Mouse (Mus musculus): ENCODE data around the gene Dscam.
A peak's percentile ranks its signal among the peaks of the same experiment; 100 is the strongest.

Gene Dscam

DNA sequence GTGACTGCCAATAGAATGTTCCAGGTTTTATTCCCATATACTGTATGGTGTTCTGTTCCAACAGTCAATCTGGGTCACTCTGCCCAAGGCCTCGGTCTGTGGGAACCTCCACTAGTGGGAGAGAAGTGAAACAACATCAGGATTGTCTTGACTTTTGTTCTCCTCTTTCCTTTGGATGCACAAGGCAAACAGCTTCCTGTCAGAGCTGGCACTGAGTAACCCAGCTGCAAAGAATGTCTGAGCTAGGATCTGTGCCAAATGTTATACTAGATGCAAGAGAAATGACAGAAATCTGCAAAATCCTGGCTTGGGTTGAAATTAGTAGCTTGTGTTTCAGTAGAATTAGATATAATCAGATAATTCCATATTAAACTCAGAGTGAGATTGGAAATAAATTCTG, 282.5 kb downstream of the Dscam start:
- peak; percentile 69 for DNase-seq (ENCODE audit: low read depth, low spot score)

DNA sequence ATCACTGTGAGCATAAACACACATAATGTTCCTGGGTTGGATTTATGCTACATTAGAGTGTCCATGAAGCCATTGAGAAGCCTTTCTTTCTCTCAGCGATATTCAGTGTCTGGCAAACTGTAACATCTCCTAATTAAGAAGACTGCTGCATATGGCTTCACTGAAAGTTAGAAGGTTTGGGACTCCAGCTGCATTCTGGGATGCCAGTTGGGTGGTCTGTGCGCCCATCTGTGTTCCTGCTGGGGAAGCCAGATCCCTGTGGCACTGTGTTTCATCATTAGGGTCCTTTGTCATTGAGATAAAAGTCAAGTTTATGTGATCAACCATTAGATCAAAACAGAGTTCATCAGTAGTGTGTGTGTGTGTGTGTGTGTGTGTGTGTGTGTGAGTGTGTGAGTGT, 284.7 kb downstream of the Dscam start:
- DNase-seq (ENCODE audit: low read depth, low spot score) = no peak

DNA sequence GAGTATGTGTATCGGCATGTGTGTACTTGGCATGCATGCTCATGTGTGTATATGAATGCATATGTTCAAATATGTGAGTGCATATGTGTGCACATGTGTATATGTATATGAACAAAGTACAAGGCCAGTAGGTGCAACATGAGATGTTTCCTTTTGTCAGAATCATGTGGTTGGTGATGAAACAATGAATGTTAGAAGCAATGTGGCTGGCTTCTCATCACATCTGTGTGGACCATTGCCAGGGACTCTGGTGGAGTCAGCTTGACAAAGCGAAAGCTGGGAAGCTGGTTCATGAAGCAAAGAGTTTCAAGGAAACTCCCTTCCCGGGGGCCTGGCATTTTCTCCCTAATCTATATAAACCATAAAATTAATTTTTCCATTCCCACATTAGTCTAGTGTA, 286.0 kb downstream of the Dscam start:
- DNase-seq (ENCODE audit: low read depth, low spot score) = peak; percentile 71

DNA sequence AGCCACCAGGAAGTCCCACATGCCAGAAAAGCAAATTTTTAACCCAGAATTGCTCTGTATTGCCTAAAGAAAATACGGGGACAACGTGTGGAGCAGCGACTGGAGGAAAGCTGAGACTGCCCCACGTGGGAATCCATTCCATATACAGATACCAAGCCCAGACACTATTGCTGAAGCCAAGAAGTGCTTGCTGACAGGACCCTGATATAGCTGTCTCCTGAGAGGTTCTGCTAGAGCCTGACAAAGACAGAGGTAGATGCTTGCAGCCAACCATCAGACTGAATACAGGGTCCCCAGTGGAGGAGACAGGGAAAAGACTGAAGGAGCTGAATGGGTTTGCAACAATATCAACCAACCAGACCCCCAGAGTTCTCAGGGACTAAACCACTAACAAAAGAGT, 293.3 kb downstream of the Dscam start:
- no peak for DNase-seq (ENCODE audit: low read depth, low spot score)

DNA sequence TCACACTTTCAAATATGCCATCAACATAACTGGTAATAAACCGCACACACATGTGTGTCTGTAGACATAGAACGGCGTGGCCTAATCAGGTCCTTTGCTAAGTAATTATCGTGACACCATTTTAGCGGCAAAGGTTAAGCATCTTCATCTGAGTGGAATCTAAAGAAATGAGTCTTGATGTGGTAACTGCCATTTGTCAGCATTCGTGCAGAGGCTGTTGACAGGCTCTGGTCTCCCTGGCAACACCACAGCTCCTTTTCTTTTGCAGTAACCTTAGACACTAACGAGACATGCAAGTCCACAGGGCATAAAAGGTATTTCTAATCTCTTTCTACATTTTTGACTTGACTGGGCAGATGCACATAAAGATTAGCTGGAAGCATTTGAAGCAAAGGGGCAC, 297.8 kb downstream of the Dscam start:
- peak; percentile 31 for DNase-seq (ENCODE audit: low read depth, low spot score)

DNA sequence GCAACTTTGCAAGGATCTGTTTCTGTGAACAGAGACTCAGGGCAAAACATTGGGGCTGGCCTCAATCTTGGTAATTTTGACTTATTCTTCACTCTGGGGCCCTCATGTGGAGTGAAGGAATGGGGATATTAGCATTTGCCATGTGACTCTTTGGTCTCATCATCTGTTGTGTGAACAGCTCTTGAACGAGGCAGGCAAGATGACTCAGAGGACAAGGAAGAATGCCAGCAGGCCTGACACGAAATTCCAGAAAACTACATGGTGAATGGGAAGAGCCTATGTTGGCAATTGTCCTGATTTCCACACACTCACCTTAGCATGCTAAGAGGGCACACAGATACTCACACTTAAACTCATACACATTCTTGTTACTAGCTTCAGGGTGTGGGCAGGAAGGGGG, 313.0 kb downstream of the Dscam start:
- peak; percentile 90 for DNase-seq (ENCODE audit: low read depth, low spot score)

DNA sequence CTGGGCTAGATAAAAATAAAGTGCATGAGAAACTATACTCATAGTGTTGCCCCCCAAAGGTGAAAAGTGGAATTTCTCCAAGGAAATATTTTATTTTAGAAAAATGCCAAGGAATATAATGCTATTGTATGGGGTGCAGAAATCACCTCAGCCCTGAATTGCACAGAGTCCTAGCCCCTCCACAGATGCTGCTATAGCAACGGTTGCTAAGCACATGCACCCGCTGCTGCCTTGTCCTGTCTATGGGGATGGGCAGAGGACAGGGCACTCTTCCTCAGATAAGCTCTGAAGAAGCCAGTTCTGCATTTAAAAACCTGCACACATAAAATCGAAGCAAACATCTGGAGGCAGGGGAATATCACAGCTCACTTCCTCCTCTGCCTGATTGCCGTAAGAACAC, 315.5 kb downstream of the Dscam start:
- no peak for DNase-seq (ENCODE audit: low read depth, low spot score)

DNA sequence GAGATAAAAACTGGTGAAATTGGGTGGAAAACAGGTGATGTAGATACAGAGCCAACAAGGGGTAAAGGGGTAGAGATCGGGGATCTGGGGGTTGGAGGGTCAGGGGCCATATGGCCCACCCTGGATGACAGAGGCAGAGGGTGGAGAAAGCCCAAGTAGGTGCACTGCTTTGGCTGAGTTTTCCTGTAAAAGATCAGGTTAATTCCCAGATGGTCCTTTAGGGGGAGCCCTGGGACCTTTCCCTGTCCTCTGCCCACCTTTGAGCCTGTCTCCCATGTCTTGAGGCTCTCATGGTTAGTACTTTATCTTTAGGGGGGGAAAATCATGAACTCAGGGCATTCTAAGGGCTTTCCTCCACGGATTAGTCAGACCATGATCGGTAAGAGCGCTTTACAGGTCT, 318.2 kb downstream of the Dscam start:
- peak; percentile 68 for DNase-seq (ENCODE audit: low read depth, low spot score)

DNA sequence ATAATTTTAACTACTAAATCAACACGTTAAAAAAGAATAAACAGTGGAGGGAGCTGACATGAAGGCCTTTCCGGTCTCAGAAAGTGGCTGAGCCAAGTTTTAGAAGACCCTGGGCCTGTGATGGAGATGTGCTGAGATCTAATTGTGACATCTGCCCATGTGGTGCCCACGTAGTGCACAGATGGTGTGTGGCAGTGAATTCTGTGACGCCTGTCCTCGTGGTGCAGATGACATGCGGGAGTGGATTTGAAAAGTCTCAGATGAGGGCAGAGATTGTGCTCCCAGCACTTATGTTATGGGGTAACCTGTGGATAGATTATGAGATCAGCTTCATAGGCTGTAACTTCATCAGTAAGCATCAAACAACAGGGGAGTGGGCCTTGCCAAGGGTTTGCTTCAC, 321.6 kb downstream of the Dscam start:
- no peak for DNase-seq (ENCODE audit: low read depth, low spot score)

DNA sequence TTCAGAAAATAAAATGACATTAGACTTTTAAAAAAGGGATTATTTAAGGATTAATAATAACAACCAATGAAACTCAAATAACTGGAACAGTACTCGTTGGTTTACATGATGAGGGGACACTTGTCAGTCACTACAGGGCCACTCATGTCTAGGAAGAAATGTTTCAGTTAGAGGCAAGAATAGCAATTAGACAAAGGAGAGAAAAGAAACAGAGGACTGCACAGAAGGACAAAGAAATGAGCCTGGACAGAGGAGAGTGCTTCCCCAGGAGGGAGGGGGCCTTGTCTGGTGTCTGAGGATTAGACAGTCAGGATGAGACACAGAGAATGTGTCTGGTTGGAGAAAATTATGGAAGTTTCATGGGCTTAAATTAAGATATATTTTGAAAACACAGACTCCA, 324.0 kb downstream of the Dscam start:
- no peak for DNase-seq (ENCODE audit: low read depth, low spot score)

DNA sequence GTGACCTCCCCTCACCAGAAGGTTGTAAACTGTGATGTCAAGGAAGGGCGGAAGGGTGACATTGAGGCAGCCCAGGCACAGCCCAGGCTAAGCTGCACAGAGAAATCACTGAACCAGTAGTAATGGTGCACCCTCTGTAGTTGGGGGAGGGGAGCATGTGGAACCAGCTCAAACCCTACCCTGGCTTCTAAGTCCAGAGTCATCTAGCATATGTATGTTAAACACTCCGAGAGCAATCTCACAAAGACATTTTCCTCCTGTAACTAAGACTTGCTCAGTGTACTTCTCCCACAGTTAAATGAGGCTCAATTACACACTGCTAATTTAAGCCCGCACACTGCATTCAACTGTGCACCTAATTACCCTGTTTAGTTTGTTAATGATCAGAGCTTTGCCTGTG, 324.4 kb downstream of the Dscam start:
- DNase-seq (ENCODE audit: low read depth, low spot score) = no peak

DNA sequence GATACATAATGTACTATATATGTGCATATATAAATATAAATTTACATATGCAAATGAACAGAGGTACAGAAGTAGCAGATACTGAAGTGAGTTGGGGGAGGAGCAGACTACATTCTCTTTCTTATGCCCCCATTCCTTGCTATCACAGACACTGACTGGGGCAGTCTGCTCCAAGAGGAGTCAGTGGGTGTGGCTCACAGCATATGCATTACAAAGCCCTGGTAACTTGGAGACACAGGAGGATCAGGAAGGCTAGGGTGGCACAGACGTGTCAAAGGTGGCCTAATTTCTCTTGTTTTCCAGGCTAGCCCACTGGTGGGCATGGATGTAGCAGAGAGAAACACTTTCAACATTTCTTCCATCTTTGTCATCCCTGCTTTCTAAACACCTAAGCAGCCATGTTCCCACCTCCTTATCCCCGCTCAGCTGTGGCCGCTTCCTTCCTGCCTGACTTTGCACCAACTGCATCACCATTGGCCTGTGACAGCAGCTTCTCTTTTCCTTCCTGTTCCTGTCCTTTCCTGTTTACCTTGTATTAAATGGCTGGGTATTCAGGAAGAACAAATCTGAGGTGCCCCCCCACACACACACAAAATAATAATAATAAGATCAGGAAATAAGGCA, 325.0 kb downstream of the Dscam start:
- DNase-seq (ENCODE audit: low read depth, low spot score) = no peak

DNA sequence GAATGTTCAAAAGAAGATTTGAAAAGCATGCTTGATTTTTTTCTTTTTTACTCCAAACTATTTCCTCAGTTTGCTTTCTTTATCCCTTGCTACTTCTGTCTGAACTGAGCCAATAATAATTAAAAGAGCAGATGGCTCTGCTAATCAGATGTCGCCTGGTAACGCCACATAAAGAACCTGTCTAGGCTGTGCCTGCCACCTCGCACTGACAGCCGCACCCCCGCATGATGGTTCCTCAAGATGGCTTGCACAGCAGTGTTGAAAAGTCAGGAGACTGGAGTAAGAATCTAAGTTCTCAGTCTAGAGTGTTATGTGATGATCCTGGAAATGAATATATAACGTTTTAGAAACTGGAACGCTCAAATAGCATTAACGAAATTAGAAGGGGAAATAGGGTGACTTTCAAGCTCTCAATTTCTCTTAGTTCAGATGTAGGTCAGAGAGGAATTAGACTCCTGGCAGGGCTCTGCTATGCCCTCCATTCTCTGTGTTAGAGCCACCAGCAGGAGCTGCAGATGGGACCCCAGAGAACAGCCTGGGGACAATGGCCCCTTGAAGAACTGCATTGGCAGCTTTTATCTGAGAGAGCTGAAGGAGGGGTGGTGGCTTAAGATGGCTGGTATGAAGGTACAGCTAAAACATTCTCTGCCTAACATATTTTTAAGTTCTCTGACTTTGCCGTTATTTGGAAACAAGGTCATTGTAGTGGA, 326.7 kb downstream of the Dscam start:
- no peak for DNase-seq (ENCODE audit: low read depth, low spot score)

DNA sequence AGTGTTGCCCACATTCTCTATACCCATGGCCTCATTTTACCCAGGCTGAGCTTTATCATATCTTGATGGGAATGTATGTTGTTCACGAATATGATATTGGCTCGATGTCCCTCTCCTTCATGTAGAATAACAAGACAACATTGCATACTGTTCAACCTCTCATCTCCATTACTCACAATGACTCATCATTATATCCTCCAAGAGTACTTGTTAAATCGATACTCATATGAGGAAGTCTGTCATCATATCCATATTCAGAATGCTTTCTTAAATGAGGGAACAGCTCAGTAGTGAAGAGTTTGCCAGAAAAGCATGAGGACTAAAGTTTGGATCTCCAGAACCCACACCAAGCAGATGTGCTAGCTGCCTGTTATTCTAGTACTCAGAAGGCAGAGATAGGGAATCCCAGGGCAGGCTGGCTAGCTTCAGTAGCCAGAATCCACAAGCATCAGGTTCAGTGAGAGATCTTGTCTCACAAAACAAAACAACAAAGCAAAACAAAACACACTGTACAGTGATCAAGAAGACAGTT, 327.7 kb downstream of the Dscam start:
- DNase-seq (ENCODE audit: low read depth, low spot score) = peak; percentile 10

DNA sequence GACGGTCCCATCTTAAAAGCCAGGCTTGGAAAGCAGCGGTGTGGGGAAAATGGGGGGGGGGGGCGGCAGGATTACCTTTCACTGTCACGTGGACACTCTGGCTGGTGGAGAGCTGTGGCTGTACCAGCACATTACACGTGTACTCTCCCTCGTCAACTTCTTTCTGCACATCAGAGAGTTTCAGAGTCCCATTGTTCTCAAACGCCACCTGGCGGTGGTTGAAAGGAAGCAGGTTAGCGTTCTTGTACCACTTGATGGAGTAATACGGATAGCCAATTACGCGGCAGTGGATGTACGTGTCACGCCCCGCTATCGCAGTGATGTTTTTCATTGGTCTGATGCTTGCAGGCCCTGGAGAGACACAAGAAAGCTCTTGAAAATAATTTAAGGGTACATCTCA, 350.9 kb downstream of the Dscam start:
- peak; percentile 34 for DNase-seq (ENCODE audit: low read depth, low spot score)

DNA sequence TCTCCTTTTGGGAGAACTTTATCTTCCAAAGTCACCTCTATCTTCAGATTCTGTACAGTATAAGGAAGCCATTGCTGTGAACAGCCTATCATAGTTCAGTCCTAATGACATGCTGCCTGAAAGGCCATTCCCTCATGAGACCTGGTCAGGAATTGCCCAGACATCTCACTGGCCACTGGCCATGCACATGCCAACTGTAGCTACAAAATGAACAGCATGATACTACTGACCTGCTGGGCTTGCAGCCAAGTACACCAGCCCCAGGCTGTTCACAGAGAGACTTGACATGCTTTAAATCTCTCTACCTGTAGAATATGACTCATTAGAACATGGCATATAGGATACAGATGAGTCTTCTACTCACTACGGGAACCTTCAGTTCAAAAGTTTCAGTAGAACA, 364.3 kb downstream of the Dscam start:
- DNase-seq (ENCODE audit: low read depth, low spot score) = peak; percentile 20

DNA sequence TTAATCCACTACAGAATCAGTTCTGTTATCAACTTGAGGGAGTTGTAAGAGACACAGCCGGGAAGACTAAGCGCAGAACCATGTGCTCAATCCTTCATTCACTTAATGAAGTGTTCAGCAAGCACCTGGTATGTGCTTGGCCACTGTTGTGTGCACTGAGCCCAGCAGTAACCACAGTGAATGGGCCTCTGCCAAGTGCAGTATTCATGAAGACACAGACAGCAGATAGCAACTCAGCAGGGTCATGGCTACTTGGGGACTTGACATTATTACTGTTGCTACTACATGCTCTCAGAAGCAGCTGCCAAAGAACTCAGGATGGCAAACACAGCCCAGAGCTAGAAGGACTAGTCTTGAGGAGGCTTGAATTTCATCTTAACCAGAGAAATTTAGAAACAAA, 367.9 kb downstream of the Dscam start:
- DNase-seq (ENCODE audit: low read depth, low spot score) = no peak

DNA sequence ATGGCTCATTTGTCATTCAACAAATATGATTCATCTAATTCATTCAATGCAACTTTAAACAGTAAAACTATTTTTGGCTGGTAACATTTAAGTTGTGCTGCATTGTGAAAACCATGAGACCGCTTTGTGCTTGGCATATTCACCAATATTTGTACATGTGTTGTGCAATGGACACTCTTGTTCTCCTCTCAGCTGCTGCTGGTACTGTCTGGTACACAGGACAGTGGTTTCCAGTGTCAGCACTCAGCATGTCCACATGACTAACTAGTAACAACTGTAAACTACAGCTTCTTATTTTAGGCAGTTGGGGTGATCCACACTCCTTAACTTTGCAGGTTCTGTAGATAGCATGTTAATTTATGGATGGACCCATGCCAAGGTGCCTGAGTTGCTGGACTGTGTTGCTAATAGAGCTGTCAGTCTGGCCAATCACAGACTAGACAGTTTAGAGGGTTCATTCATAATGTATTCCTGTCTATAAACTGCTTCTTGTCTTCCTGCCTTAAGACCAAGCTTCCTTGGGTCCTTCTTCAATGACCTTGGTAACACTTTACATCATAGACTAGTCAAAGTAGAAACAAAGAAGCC, 368.8 kb downstream of the Dscam start:
- DNase-seq (ENCODE audit: low read depth, low spot score) = no peak

DNA sequence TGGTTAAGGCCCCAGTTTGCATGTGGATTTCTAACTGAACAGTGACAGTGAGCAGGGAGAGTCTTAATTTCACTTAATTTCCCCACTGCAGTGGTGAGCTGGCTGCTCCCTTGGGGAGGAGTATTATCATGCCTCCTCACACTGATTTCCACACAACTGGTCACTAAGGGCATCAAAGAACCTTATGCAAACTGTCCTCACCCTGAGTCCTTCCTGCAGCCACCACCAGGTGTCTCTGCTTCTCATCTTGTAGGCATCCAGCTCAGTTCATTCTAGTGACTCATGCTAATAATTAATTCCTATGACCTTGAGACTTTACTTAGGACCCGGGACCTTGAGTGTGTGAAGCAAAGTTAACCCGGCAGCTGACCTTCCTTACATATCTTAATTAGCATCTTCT, 375.1 kb downstream of the Dscam start:
- peak; percentile 43 for DNase-seq (ENCODE audit: low read depth, low spot score)

DNA sequence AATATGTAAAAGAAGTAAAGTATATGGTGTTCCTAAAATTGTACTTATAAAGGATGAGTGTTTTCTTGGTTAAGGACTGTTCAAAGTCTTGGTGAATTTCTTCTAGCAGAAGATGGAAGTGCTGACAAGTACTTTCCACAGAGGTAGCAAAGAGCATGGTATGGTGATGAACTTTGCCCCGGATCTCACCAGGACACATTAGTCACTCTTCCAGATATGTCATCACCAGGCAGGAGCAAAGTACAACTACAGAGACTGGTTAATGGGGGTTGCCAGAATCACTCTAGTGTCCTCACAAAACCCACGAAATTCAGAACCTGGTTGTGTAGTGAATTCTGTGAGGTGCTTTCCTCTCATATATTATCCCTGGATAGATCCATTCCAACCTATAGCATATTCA, 379.2 kb downstream of the Dscam start:
- DNase-seq (ENCODE audit: low read depth, low spot score) = peak; percentile 25

DNA sequence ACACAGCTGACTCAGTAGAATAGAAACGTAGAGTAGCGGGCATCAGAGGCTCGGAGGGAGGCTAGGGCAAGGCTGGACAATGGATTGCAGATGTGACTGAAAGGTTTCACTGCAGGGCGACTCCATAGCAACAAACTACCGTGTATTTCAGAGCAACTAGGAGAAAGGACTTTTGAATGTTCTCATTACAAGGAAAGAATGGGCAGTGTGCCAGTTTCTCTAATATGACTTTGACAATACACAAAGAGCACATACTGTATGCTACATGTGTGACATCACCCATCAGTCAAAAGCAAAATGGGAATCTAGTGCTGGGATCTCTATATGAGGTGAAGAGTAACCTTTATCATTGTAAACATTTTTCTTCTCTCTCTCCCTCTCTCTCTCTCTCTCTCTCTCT, 382.3 kb downstream of the Dscam start:
- no peak for DNase-seq (ENCODE audit: low read depth, low spot score)

DNA sequence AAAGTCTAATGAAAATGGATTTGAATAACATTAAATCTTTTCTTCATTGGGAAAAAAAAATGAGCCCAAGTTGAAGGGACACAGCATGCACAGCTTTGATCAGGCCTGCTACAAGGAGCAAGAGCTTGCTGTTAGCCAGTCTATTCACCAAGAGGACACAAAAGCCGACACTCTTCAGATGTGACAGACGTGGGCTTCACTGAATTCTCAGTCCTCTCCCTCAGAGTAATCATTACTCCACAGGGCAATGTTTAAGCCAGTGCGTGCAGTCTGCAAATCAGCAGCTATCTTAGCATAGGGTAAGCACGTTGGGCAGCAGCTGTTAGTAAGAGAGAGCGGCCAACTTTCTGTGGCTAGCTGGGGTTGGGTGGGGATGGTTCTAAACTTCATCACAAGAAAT, 391.5 kb downstream of the Dscam start:
- DNase-seq (ENCODE audit: low read depth, low spot score) = no peak

DNA sequence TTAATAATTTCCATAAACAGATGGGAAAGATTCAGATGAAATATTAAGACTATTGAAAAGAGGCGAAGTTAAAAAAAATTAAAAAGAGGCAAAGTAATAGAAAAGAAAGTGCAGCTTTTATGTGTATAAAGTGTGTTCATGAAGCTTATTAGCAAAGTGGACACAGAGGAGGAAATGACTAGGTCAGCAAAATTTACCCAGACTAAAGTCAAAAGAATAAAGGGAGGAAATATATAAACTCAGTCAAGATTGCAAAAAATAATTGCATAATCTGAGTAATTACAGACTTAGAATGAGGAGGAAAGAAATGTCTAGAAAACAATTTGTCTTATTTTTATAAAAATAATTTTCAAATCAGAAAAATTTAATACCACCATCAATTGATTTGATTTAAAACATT, 396.3 kb downstream of the Dscam start:
- no peak for DNase-seq (ENCODE audit: low read depth, low spot score)

Measured in 3T3-L1 (cell line).